Mouse (Mus musculus) cerebellum, adult 8-10 months (tissue): ENCODE data around the gene Cep170.

Experiments used
- DNase-seq: peaks from one replicate; pipeline ENCODE4 v3.0.0; 2022

Gene Cep170

DNA sequence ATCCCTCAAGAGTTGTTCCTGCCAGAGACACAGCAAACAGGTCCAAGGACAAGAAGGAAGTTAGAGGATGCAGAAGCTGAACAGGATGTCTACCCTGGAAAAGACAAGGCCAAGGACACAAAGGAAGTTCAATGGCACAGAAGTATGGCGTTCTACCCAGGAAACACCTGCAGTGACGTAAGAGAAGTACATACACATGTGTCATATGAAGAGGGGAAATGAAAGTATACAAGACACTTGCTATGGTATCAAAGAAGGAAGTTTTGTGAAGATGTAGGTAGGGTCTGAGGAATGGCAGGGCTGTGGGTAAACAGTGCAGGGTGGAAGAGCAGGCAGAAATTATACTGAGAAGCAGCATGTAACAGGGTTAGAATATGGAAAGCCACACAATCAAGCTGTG is 81.0 kb downstream of the Cep170 start:
- no peak for DNase-seq

DNA sequence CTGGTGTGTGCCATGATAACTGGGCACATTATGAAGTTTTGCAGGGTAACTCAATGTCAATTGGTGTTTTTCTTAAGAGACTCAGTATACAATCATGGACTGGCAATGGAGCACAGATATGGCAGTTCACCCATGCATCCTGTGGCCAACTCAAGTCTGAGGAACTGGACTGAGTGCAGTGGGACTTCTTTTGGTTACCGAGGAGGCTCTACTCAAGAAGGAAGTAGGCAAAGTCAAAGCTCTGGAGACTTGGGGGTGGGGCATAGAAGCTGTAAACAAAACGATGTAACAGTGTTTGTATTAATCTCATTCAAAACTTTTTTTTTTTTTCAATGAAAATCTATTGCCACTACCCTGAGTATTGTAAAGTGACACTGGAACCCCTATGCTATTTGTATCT is 83.3 kb downstream of the Cep170 start:
- no peak for DNase-seq

DNA sequence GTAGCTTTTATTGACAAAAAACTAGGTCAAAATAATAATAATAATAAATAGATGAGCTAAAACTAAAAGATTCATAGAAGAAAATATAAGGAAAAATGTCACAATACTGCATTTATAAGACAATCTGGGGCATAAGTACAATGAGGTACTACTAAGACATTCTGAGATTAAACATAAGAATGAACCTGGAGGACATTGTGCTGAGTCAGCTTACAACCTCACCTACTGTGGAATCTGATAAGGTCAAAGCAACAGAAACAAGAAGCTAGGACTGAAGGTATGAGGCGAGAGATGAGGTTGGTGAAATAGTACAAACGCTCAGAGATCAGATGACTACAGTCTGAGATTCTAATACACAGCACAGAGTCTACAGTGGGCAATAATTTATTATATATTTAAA is 86.5 kb downstream of the Cep170 start:
- no peak for DNase-seq

DNA sequence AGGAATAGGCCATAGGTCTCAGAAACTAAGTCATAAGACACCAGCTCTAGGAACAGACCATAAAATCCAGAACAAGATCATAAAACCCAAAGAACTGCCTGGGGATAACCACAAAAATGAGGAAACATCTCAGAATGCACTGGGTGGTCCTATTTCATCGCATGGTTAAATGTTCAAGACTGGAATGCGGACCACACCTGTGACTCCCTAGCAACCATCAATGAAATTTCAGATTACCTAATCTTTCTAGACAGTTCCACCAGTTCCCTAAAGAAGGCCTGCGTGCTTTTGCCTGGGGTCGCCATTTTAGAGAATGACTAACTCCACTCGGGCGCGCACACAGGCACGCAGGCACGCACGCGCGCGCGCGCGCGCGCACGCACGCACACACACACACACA is 89.1 kb downstream of the Cep170 start:
- DNase-seq, result no peak

DNA sequence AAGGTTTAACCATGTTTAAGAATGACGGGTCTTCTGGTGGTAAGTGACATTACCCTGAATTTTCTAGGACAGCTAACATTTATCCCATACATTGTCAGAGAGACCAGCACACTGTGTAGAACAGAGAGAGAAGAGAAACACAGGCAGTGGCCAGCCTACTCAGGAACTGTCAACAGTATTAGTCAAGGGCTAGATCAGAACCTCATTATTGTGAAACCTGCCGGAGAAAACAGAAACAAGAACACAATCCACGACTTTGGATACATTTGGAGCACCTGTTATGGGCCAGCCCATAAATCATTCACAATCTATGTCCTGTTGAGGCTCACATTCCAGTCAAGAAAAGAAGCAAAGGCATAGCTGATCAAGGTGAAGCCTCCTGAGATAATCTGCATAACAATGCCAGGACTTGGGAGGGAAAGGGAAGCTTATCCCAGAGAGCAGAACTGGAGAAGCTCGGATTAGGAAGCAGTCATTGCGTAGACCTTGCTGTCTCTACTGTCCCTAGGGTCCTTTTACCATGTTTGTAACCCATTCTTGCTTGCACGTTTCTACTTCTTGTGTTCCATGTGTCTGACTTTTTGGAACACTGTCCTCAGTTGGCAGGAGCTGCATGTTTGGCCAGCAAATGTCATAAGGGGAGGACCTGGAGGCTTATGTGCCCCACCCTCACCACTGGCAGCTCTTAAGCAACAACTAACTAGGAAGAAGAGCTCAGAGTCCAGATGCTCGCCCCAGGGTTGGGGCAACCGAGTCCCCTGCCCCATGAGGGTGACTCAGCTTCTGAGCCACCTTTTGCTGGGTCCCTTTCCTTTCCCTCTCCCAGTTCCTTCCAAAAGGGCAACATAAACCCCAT is 89.8 kb downstream of the Cep170 start:
- no peak for DNase-seq

DNA sequence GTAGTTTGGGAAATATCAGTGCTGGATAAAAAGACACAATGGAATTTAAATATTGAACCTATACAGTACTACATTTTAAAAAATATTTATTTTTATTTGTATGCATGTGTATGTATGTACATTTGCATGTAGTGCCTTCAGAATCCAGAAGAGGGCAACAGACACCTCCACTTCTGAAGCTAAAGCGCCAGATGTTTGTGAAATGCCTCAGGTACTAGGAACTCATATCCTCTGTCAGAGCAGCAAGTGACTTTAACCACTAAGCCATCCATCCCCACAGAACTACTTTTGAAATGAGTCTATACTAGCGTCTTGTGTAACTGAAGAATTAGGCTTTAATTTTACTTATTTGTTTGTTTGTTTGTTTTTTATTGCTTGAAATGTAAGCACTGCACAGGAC is 101.4 kb downstream of the Cep170 start:
- DNase-seq, result no peak

DNA sequence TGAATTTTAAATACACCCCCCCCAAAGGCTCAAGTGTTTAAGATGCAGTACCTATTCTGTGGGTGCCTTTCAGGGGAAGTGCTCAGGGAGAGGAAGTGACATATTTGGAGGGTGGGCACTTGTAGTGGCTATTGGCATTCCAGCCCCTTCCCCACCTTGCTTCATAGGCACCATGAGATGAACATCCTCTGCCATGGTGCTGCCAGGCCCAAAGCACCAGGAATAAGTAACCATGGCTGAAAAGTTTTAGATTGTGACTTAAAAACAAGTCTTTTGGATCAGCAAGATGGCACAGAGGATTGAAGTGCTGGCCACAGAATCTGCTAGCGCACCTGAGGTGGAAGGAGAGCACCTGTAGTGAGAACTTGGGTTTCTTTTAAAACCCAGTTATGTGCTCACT is 113.6 kb downstream of the Cep170 start:
- no peak for DNase-seq

DNA sequence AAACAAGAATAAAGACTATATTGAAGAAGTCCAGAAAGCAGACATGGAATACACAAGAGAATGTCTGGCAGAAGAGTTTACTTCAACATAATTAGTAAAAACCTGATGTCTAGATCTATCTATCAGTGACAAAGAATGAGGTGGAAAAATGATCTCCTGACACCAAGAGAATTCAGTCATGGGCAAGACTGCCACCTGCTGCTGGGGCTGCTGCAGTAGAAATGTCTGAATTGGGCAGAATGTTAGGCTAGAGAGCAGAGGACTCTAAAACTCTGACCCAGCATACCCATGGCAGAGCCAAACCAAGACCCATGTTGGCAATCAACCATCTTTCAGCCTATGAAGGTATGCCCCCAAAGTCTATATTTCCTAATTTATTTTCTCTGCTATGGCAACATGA is 114.1 kb downstream of the Cep170 start:
- peak; percentile 64 for DNase-seq

DNA sequence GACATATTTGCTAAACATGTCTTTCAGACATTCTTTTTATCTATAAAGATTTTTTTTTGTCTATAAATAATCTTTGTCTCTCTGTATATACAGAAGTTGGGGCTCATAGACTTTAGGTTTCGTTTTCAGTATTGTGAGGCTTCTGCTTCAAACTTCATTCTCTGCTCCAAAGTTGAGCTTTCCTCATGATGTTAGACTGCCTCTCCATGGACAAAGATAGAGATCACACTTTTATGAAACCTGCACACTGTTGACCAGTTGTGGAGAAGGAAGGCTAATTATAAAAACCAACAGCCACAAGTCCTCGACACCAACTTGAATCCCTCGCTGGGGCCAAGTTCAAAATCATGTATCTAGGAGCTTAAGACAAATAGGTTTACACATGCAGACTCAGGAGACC is 115.2 kb downstream of the Cep170 start:
- peak; percentile 21 for DNase-seq

DNA sequence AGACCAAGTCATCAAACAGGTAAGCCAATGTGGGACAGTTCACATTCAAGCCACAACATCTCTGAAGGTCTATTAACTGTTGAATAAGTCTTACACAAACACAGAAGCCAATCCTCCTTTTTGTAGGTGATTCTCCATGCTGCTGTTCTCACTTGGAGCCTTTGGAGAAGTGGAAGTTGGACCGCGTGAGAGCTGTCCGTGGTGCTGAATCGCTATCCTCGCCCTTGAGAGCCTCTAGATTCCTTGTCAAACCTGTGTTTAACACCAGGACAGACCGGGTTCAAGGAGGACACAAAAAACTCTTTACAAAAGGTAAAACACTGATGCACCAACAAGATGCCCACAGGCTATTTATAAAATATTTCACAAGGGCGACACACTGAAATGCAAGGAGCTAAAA is 116.8 kb downstream of the Cep170 start:
- no peak for DNase-seq

DNA sequence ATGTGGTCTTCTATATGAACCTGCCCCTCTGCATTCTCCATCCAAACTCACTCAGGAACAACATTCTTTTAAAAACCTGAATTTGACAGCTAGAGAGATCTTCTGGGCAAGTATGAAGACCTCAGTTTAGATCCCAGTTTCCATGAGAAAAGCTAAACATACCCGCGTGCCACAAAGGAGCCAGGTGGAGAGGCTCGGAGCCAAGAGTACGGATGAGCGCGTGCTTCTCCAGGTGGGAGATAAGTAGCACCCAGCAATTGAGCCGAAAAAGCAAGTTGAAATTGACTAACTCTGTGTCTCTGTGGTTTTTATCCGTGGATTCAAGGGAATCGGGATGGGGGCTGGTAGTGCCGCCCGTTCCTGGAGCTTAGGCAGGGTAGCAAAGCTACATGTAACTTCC is 122.8 kb downstream of the Cep170 start:
- no peak for DNase-seq

DNA sequence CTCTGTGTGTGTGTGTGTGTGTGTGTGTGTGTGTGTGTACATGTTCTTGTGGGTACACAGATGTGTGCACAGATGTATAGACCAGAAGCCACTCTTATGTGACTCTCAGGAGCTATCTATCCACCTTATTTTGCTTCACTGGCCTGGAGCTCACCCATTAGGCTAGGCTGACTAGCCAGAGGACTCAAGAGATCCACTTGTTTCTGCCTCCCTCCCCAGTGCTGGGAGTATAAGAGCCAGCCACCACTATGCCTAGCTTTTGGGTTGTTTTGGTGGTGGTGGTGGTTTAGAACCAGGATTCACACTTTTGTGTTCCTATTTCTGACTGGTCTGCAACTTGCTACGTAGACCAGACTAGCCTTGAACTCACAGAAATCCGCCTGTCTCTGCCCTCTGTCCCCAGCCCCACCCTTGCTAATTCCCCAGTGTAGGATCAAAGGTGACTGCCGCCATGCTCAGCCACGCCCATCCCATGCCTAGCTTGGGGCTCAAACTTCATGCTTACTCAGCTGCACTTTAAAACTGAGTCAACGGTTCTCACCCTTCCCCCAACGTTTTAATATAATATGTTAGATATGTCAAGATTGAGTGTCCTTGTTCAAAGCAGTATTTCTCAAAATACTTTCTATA is 125.5 kb downstream of the Cep170 start:
- no peak for DNase-seq
